Mouse (Mus musculus): Measurements from ENCODE around the gene Prb1. TPM values are rescaled to one million over a fixed set of nuclear protein-coding genes. Genes with fewer than 3 reads are reported as not detected.

The Prb1 gene
- polyA plus RNA-seq (2012; rRNA removed; ENCODE audit: low replicate concordance): not detected in 2 replicates

GRCm38 (mm10) chr6:132210421-132210820 is at the start of gene Prb1:
Prb1 (minus strand) TSS chr6:132210521.

Other genes starting within 250 kb of the Prb1 start
- gene Prpmp5, start 104.2 kb upstream of the Prb1 start, polyA plus RNA-seq (2012; rRNA removed; ENCODE audit: low replicate concordance): not detected in 2 replicates
- gene Gm8882, start 153.6 kb upstream of the Prb1 start, polyA plus RNA-seq (2012; rRNA removed; ENCODE audit: low replicate concordance): not detected in 2 replicates